Mouse (Mus musculus) stomach, postnatal 0 days (tissue): Measurements from ENCODE around the gene Arrdc5.

Experiments
- CTCF ChIP-seq: IDR thresholded peaks from 2 replicates; pipeline ENCODE4 v1.5.1; 2016; ENCODE audit warnings: antibody characterized with exemption, low read depth, mild to moderate bottlenecking, moderate library complexity
- EP300 ChIP-seq: optimal IDR thresholded peaks from 2 replicates; pipeline ENCODE3; 2016; ENCODE audit warnings: antibody characterized with exemption

GRCm38 (mm10) chr17:56255863-56256238, 44.2 kb downstream of the Arrdc5 start:
- TF ChIP-seq CTCF (peak; percentile 95), EP300 (no peak)
